Mouse (Mus musculus) bone marrow macrophage, adult 2 months (primary cell): ENCODE results near the gene Slc6a17. TPM values are rescaled to one million over a fixed set of nuclear protein-coding genes. Genes with fewer than 3 reads are reported as not detected.

Experiments
- H3K27ac ChIP-seq: 2 replicates; pipeline ENCODE4 v1.5.1; 2012; ENCODE audit warnings: low read depth, low read length; ENCODE audit not compliant: insufficient read depth
- H3K4me1 ChIP-seq: 2 replicates; pipeline ENCODE4 v1.6.1; 2012; ENCODE audit warnings: low read length; ENCODE audit not compliant: control insufficient read depth, insufficient read depth
- H3K4me3 ChIP-seq: 2 replicates; pipeline ENCODE4 v1.5.1; 2012; ENCODE audit warnings: mild to moderate bottlenecking, low read length, moderate library complexity; ENCODE audit not compliant: insufficient read depth
- CTCF ChIP-seq: IDR thresholded peaks from 2 replicates; pipeline ENCODE4 v1.5.1; 2012; ENCODE audit warnings: low read depth, mild to moderate bottlenecking, low read length, moderate library complexity
- POLR2A ChIP-seq: IDR thresholded peaks from 2 replicates; pipeline ENCODE4 v1.6.1; 2012; ENCODE audit warnings: mild to moderate bottlenecking, low read depth, low read length, borderline replicate concordance
- polyA plus RNA-seq: library from polyadenylated mRNA; stranded (reverse); fragments of >200 nt; gene quantifications from 2 replicates; pipeline ENCODE4 v1.2.4, GENCODE M21; 2012; ENCODE audit not compliant: missing spikeins, insufficient read depth, insufficient read length

Slc6a17 gene
- polyA plus RNA-seq, 1 experiment, result not detected

- TF ChIP-seq POLR2A (no peak), CTCF (peak; percentile 85)
Measured at GRCm38 (mm10) chr3:107472198-107472597, 45.6 kb downstream of the Slc6a17 start.

GRCm38 (mm10) chr3:107469059-107469458 is 48.8 kb downstream of the Slc6a17 start:
- TF ChIP-seq CTCF (no peak), POLR2A (no peak)
- H3K4me1 ChIP-seq, result no peaks in the 10 kb centered on the region
- no peak overlapping the region for H3K4me3 ChIP-seq
- H3K27ac ChIP-seq, result no peak overlapping the region

More at GRCm38 (mm10) chr3:107472198-107472597, 45.6 kb downstream of the Slc6a17 start:
- H3K4me3 ChIP-seq, result no peak overlapping the region
- H3K27ac ChIP-seq, result no peak overlapping the region
- no peaks in the 10 kb centered on the region for H3K4me1 ChIP-seq

- Histone ChIP-seq H3K4me3 (no peak overlapping the region), H3K27ac (no peak overlapping the region), H3K4me1 (no peaks in the 10 kb centered on the region)
- TF ChIP-seq POLR2A (no peak), CTCF (no peak)
Measured at GRCm38 (mm10) chr3:107468106-107468505, 49.7 kb downstream of the Slc6a17 start.

- H3K4me1 ChIP-seq, result no peaks in the 10 kb centered on the region
- no peak overlapping the region for H3K27ac ChIP-seq
- TF ChIP-seq CTCF (peak; percentile 82), POLR2A (no peak)
- H3K4me3 ChIP-seq, result no peak overlapping the region
Measured at GRCm38 (mm10) chr3:107466577-107466976, 51.2 kb downstream of the Slc6a17 start.

GRCm38 (mm10) chr3:107462160-107462559 is 55.7 kb downstream of the Slc6a17 start:
- Histone ChIP-seq H3K27ac (no peak overlapping the region), H3K4me1 (no peaks in the 10 kb centered on the region), H3K4me3 (no peak overlapping the region)
- TF ChIP-seq POLR2A, result no peak
- peak; percentile 93 for TF ChIP-seq CTCF

GRCm38 (mm10) chr3:107459773-107460431 is 57.9 kb downstream of the Slc6a17 start:
- Histone ChIP-seq H3K27ac (no peak overlapping the region), H3K4me3 (no peak overlapping the region), H3K4me1 (no peaks in the 10 kb centered on the region)
- TF ChIP-seq POLR2A, result no peak
- TF ChIP-seq CTCF, result no peak

GRCm38 (mm10) chr3:107459196-107459772 is 58.5 kb downstream of the Slc6a17 start, which contains the start of gene Kcnc4:
Kcnc4 (minus strand) TSS chr3:107459552.
- H3K4me3 ChIP-seq, result peak within 1 kb of the TSS; percentile 8; the same call in 1 of the 2 replicates
- no peaks in the 10 kb centered on the region for H3K4me1 ChIP-seq
- no peak for TF ChIP-seq POLR2A
- TF ChIP-seq CTCF, result no peak
- no peak within 1 kb of the TSS for H3K27ac ChIP-seq

- H3K4me1 ChIP-seq, result no peaks in the 10 kb centered on the region
- no peak overlapping the region for H3K4me3 ChIP-seq
- H3K27ac ChIP-seq, result no peak overlapping the region
- TF ChIP-seq CTCF (no peak), POLR2A (no peak)
Measured at GRCm38 (mm10) chr3:107458528-107459195, 59.2 kb downstream of the Slc6a17 start.

- Histone ChIP-seq H3K4me3 (no peak overlapping the region), H3K27ac (no peak overlapping the region), H3K4me1 (no peaks in the 10 kb centered on the region)
- TF ChIP-seq CTCF, result no peak
- TF ChIP-seq POLR2A, result no peak
Measured at GRCm38 (mm10) chr3:107458104-107458503, 59.7 kb downstream of the Slc6a17 start.

GRCm38 (mm10) chr3:107454280-107454679 is 63.5 kb downstream of the Slc6a17 start:
- Histone ChIP-seq H3K4me3 (no peak overlapping the region), H3K4me1 (no peaks in the 10 kb centered on the region), H3K27ac (no peak overlapping the region)
- TF ChIP-seq CTCF (no peak), POLR2A (no peak)
